Mouse (Mus musculus): Measurements from ENCODE around the gene Pdzd2. TPM values are rescaled to one million over a fixed set of nuclear protein-coding genes. Genes with fewer than 3 reads are reported as not detected.
A peak's percentile ranks its signal among the peaks of the same experiment; 100 is the strongest.

Gene Pdzd2
- polyA plus RNA-seq, 1 experiment from 2014 or later = 29.0 TPM

DNA sequence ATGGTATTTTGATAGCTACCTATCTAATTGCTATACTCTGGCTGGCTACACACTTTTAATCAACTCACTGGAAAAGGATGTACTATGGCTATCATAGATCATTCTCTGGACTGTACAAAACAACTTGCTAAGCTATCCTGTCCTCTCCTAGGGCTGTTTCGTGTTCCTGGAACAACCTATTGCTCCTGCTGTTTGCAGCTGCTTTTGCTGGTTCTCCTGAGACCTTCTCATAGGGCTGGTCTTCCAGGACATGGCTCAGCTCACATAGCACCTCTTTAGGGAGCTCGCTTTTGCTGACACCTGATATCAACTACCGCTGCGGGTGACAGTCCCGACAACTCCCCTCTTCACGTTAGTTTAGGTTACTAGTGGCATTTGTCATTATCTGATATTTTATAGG is 288.9 kb downstream of the Pdzd2 start:
- no peaks in the 10 kb centered on the region for H3K27me3 ChIP-seq (ENCODE audit: insufficient read depth, low read length)
- no peak overlapping the region for H3K9ac ChIP-seq (replicated peaks; ENCODE audit: low read length)
- ATAC-seq (ENCODE audit: low FRiP score, low TSS enrichment) = peak; percentile 7; the same call in 1 of the 2 replicates
- H3K36me3 ChIP-seq (ENCODE audit: insufficient read depth, low read length) = 0 out of 2 replicates have a peak, but pooled peaks cover 3% of the 10 kb centered on the region
- peaks cover 27% of the 10 kb centered on the region for H3K4me1 ChIP-seq (ENCODE audit: insufficient read depth, low read length)
- H3K27ac ChIP-seq (ENCODE audit: low read length) = peak overlapping the region; percentile 20; the same call in 1 of the 2 replicates
- H3K4me2 ChIP-seq (replicated peaks; ENCODE audit: low read depth, low read length) = no peak overlapping the region
- WGBS = 30% methylated on average over 6 of the region's 6 CpGs
- 0 out of 2 replicates have a peak, but pooled peaks cover 4% of the 10 kb centered on the region for H3K9me3 ChIP-seq (ENCODE audit: low read length)
- H3K4me3 ChIP-seq (ENCODE audit: low read length) = no peak overlapping the region

- 0 out of 2 replicates have a peak, but pooled peaks cover 3% of the 10 kb centered on the region for H3K36me3 ChIP-seq (ENCODE audit: insufficient read depth, low read length)
- no peak overlapping the region for H3K9ac ChIP-seq (replicated peaks; ENCODE audit: low read length)
- ATAC-seq (ENCODE audit: low FRiP score, low TSS enrichment) = no peak
- no peak overlapping the region for H3K4me3 ChIP-seq (ENCODE audit: low read length)
- H3K4me1 ChIP-seq (ENCODE audit: insufficient read depth, low read length) = peaks cover 27% of the 10 kb centered on the region
- 0 out of 2 replicates have a peak, but pooled peaks cover 4% of the 10 kb centered on the region for H3K9me3 ChIP-seq (ENCODE audit: low read length)
- H3K27me3 ChIP-seq (ENCODE audit: insufficient read depth, low read length) = no peaks in the 10 kb centered on the region
- no peak overlapping the region for H3K27ac ChIP-seq (ENCODE audit: low read length)
- 87% methylated on average over 2 of the region's 2 CpGs for WGBS
- H3K4me2 ChIP-seq (replicated peaks; ENCODE audit: low read depth, low read length) = no peak overlapping the region
Observed at GRCm38 (mm10) chr15:12449321-12449720, 290.4 kb downstream of the Pdzd2 start.

GRCm38 (mm10) chr15:12447021-12447434 is 292.7 kb downstream of the Pdzd2 start:
- Histone ChIP-seq H3K27me3 (ENCODE audit: insufficient read depth, low read length) (no peaks in the 10 kb centered on the region), H3K4me2 (replicated peaks; ENCODE audit: low read depth, low read length) (peak overlapping the region; percentile 28; the same call in 1 of the 2 replicates), H3K9ac (replicated peaks; ENCODE audit: low read length) (no peak overlapping the region), H3K4me3 (ENCODE audit: low read length) (no peak overlapping the region), H3K4me1 (ENCODE audit: insufficient read depth, low read length) (peaks cover 19% of the 10 kb centered on the region), H3K27ac (ENCODE audit: low read length) (0 out of 2 replicates have a peak overlapping the region, but pooled peaks have one; percentile 15), H3K36me3 (ENCODE audit: insufficient read depth, low read length) (0 out of 2 replicates have a peak, but pooled peaks cover 3% of the 10 kb centered on the region), H3K9me3 (ENCODE audit: low read length) (no peaks in the 10 kb centered on the region)
- 0 out of 2 replicates have a peak, but pooled peaks have one; percentile 36 for ATAC-seq (ENCODE audit: low FRiP score, low TSS enrichment)
- WGBS = 55% methylated on average over 10 of the region's 10 CpGs

GRCm38 (mm10) chr15:12444551-12444950 is 295.2 kb downstream of the Pdzd2 start:
- Histone ChIP-seq H3K27me3 (ENCODE audit: insufficient read depth, low read length) (no peaks in the 10 kb centered on the region), H3K27ac (ENCODE audit: low read length) (no peak overlapping the region), H3K4me1 (ENCODE audit: insufficient read depth, low read length) (peaks cover 7% of the 10 kb centered on the region), H3K36me3 (ENCODE audit: insufficient read depth, low read length) (0 out of 2 replicates have a peak, but pooled peaks cover 3% of the 10 kb centered on the region), H3K9ac (replicated peaks; ENCODE audit: low read length) (no peak overlapping the region), H3K9me3 (ENCODE audit: low read length) (no peaks in the 10 kb centered on the region), H3K4me2 (replicated peaks; ENCODE audit: low read depth, low read length) (no peak overlapping the region), H3K4me3 (ENCODE audit: low read length) (no peak overlapping the region)
- 86% methylated on average over 5 of the region's 5 CpGs for WGBS
- no peak for ATAC-seq (ENCODE audit: low FRiP score, low TSS enrichment)

DNA sequence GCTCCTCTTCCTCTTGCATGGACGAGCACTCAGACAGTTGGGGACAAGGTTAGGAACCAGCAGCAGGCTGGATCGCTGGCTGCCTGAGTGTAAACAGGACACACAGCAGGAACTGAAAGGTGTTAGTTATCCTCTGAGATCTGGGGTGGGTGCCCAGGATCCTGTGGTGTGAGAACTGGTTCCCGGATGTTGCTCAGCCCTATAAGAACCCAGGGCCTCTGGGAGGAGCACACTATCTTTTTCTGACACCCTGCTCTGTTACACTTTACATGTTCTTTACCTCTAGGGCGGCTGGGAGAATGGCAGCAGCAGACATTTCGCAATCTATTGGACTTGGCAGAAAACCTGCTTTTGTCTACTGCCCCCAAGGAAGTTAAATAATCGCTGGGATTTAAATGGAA is 300.4 kb downstream of the Pdzd2 start:
- H3K36me3 ChIP-seq (ENCODE audit: insufficient read depth, low read length) = no peaks in the 10 kb centered on the region
- ATAC-seq (ENCODE audit: low FRiP score, low TSS enrichment) = no peak
- H3K27me3 ChIP-seq (ENCODE audit: insufficient read depth, low read length) = no peaks in the 10 kb centered on the region
- 55% methylated on average over 6 of the region's 6 CpGs for WGBS
- H3K4me1 ChIP-seq (ENCODE audit: insufficient read depth, low read length) = peaks cover 16% of the 10 kb centered on the region
- H3K9ac ChIP-seq (replicated peaks; ENCODE audit: low read length) = no peak overlapping the region
- no peak overlapping the region for H3K4me3 ChIP-seq (ENCODE audit: low read length)
- H3K9me3 ChIP-seq (ENCODE audit: low read length) = no peaks in the 10 kb centered on the region
- no peak overlapping the region for H3K27ac ChIP-seq (ENCODE audit: low read length)
- H3K4me2 ChIP-seq (replicated peaks; ENCODE audit: low read depth, low read length) = no peak overlapping the region

DNA sequence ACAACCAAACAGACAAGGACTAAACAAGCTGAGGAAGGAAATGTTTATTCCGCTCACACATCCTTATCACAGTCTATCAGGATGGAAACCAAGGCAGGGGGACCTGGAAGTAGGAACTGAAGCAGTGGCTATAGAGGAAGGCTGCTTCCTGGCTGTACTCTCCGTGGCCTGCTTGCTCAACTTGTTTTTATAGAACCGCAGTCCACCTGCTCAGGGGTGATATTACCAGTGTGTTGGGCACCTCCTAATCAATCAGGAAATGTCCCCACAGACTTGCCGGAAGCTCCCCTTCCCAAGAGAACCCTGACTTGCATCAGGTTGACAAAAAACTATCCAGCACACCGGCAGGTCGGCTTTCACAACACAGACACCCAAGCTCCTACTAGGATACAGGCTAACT is 301.0 kb downstream of the Pdzd2 start:
- Histone ChIP-seq H3K9ac (replicated peaks; ENCODE audit: low read length) (no peak overlapping the region), H3K4me3 (ENCODE audit: low read length) (no peak overlapping the region), H3K4me1 (ENCODE audit: insufficient read depth, low read length) (peaks cover 23% of the 10 kb centered on the region), H3K27ac (ENCODE audit: low read length) (no peak overlapping the region), H3K27me3 (ENCODE audit: insufficient read depth, low read length) (no peaks in the 10 kb centered on the region), H3K9me3 (ENCODE audit: low read length) (no peaks in the 10 kb centered on the region), H3K4me2 (replicated peaks; ENCODE audit: low read depth, low read length) (no peak overlapping the region), H3K36me3 (ENCODE audit: insufficient read depth, low read length) (no peaks in the 10 kb centered on the region)
- ATAC-seq (ENCODE audit: low FRiP score, low TSS enrichment) = no peak
- WGBS = 64% methylated on average over 6 of the region's 6 CpGs

DNA sequence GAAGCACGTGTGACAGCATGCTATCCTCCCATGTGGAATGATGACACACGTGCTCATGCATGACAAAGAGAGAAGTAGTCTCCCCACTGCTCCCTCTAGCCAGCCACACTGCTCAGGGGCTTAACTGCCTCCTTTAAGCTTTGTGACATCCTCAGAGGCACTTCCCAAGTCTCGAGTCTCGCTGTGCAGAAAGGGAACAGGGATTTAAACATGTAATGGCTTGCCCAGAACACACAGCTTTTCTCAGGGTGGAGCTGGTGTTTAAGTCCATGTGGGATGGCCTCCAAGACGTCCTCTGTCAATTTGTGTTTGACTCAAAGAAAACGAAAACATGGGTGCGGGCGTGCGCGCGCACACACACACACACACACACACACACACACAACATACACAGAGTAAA is 301.6 kb downstream of the Pdzd2 start:
- Histone ChIP-seq H3K27me3 (ENCODE audit: insufficient read depth, low read length) (no peaks in the 10 kb centered on the region), H3K27ac (ENCODE audit: low read length) (no peak overlapping the region), H3K9ac (replicated peaks; ENCODE audit: low read length) (no peak overlapping the region), H3K4me2 (replicated peaks; ENCODE audit: low read depth, low read length) (no peak overlapping the region), H3K9me3 (ENCODE audit: low read length) (no peaks in the 10 kb centered on the region), H3K36me3 (ENCODE audit: insufficient read depth, low read length) (no peaks in the 10 kb centered on the region), H3K4me3 (ENCODE audit: low read length) (no peak overlapping the region), H3K4me1 (ENCODE audit: insufficient read depth, low read length) (peaks cover 25% of the 10 kb centered on the region)
- ATAC-seq (ENCODE audit: low FRiP score, low TSS enrichment) = no peak
- WGBS = 87% methylated on average over 11 of the region's 11 CpGs

DNA sequence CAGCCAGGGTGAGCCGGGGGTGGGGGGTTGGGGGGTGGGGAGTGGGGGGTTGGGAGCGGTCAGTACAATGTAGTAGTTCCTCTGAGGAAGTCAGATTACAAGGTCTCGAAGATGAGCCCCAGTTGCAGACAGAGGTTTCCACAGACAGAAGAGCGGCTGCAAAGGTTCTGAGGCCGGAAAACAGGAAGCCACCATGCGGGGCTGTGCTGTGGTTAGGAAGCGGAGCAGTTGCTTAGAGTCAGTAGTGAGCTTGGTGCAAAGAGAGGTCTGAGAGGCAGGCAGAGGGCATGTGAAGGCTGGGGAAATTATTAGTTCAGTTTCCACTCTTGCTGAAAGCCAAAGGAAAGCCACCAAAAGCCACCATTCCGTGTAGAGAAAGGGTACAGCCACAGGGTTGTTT is 303.8 kb downstream of the Pdzd2 start:
- Histone ChIP-seq H3K4me3 (ENCODE audit: low read length) (no peak overlapping the region), H3K9ac (replicated peaks; ENCODE audit: low read length) (no peak overlapping the region), H3K4me1 (ENCODE audit: insufficient read depth, low read length) (peaks cover 44% of the 10 kb centered on the region), H3K27ac (ENCODE audit: low read length) (no peak overlapping the region), H3K36me3 (ENCODE audit: insufficient read depth, low read length) (no peaks in the 10 kb centered on the region), H3K9me3 (ENCODE audit: low read length) (no peaks in the 10 kb centered on the region), H3K4me2 (replicated peaks; ENCODE audit: low read depth, low read length) (no peak overlapping the region), H3K27me3 (ENCODE audit: insufficient read depth, low read length) (no peaks in the 10 kb centered on the region)
- 64% methylated on average over 8 of the region's 8 CpGs for WGBS
- no peak for ATAC-seq (ENCODE audit: low FRiP score, low TSS enrichment)

- ATAC-seq (ENCODE audit: low FRiP score, low TSS enrichment) = no peak
- Histone ChIP-seq H3K36me3 (ENCODE audit: insufficient read depth, low read length) (no peaks in the 10 kb centered on the region), H3K9ac (replicated peaks; ENCODE audit: low read length) (no peak overlapping the region), H3K4me3 (ENCODE audit: low read length) (no peak overlapping the region), H3K9me3 (ENCODE audit: low read length) (no peaks in the 10 kb centered on the region), H3K4me2 (replicated peaks; ENCODE audit: low read depth, low read length) (no peak overlapping the region), H3K4me1 (ENCODE audit: insufficient read depth, low read length) (peaks cover 62% of the 10 kb centered on the region), H3K27me3 (ENCODE audit: insufficient read depth, low read length) (no peaks in the 10 kb centered on the region), H3K27ac (ENCODE audit: low read length) (no peak overlapping the region)
- WGBS = 41% methylated on average over 19 of the region's 19 CpGs
Observed at GRCm38 (mm10) chr15:12433893-12434599, 305.7 kb downstream of the Pdzd2 start.

DNA sequence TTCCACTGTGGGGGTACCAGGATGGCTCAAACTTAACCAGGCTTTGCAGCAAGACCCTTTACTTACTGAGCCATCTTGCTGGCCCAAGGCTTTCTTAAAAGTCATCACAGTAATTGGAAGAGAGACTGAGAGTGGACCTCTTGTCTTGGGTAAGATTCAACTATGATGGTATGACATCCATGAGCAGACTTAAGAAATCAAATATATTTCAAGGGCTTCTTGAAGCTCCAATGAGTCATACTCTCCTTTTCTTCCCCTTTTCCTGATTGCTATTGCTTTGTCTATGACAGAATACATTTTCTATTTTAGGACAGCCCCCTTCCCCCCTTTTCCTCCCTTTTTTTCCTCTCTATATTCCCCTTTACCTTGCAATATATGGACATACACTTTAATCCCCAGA is 306.8 kb downstream of the Pdzd2 start:
- peaks cover 69% of the 10 kb centered on the region for H3K4me1 ChIP-seq (ENCODE audit: insufficient read depth, low read length)
- H3K4me2 ChIP-seq (replicated peaks; ENCODE audit: low read depth, low read length) = no peak overlapping the region
- H3K9me3 ChIP-seq (ENCODE audit: low read length) = no peaks in the 10 kb centered on the region
- ATAC-seq (ENCODE audit: low FRiP score, low TSS enrichment) = no peak
- H3K4me3 ChIP-seq (ENCODE audit: low read length) = no peak overlapping the region
- no peaks in the 10 kb centered on the region for H3K27me3 ChIP-seq (ENCODE audit: insufficient read depth, low read length)
- H3K27ac ChIP-seq (ENCODE audit: low read length) = peak overlapping the region; percentile 31; the same call in 1 of the 2 replicates
- no peak overlapping the region for H3K9ac ChIP-seq (replicated peaks; ENCODE audit: low read length)
- H3K36me3 ChIP-seq (ENCODE audit: insufficient read depth, low read length) = no peaks in the 10 kb centered on the region

Measured in kidney, embryonic 16.5 days (tissue).